Mouse (Mus musculus) gastrocnemius, adult 8-10 months (tissue): ENCODE results near the gene Olfr1378. TPM values are rescaled to one million over a fixed set of nuclear protein-coding genes. Genes with fewer than 3 reads are reported as not detected.

ENCODE experiments used
- DNase-seq, 2 experiments: peaks; one replicate each; pipeline ENCODE4 v3.0.0; 2022; ENCODE audit warnings: low spot score in 2 of 2
- total RNA-seq, 4 experiments: library from RNA; stranded (reverse); gene quantifications; 2 replicates each; pipeline ENCODE4 v1.2.4; 2022

Gene Olfr1378
- not detected for total RNA-seq

GRCm38 (mm10) chr11:50966230-50966629 is at the start of gene Olfr1378:
Gene Olfr1378, plus strand, starts transcription at chr11:50966530.
- no peak for DNase-seq

- no peak for DNase-seq
These were observed 35.8 kb upstream of the Olfr1378 start for GRCm38 (mm10) chr11:50930469-50931014.

- DNase-seq: no peak
These were observed 35.3 kb upstream of the Olfr1378 start for GRCm38 (mm10) chr11:50931021-50931420.

DNA sequence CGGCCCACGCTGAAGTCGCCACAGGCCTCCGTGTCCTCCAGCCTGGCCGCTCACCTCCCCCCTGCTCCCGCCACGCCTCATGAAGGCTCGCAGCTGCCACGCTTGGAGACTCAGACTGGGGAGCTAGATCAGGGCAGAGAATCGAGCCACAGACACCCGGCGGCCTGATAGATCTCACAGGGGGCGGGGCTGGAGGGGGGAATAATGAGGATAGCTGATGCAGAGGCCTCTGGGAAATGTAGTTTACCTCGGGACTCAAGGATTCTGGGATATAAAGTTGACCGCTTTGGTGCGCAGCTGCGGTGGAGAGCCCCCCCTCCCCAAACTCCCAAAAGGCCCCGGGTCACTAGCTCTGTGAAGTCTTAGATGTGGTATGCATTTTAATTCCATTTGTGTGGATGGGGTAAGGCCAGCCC is 34.9 kb upstream of the Olfr1378 start, which contains the start of gene Zfp354b:
TSS of gene Zfp354b (minus strand) at position 183 of the 416 bp plus-strand sequence.
- DNase-seq: peak; percentile 64 to 67

GRCm38 (mm10) chr11:50932040-50932439 is 34.3 kb upstream of the Olfr1378 start:
- DNase-seq: no peak

DNA sequence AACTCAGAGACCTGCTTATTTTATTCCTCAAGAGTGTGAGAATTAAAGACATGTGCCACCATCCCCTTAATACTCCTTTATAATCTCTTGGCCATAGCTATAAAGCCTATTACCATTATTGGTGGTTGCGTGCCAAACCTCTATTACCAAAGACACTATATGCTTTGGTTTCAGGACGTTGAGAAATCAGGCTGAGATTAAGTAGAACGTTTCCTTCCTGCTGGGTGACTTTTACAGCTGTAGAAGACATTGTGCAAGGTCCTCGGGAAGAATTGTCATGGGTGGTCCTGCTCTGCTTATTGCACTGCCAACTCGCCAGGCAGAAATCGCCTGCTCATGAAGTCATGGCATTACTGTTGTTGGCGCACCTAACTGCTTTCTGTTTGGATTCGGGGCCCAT is 27.9 kb upstream of the Olfr1378 start:
- no peak for DNase-seq

GRCm38 (mm10) chr11:50939621-50940366 is 26.5 kb upstream of the Olfr1378 start:
- no peak for DNase-seq

- no peak for DNase-seq
These were observed 23.9 kb upstream of the Olfr1378 start for GRCm38 (mm10) chr11:50942386-50942785.

- no peak for DNase-seq
These were observed 22.8 kb upstream of the Olfr1378 start, which contains the start of gene 4933414I15Rik for GRCm38 (mm10) chr11:50943506-50943905. Gene 4933414I15Rik, minus strand, starts transcription at chr11:50943765.

GRCm38 (mm10) chr11:50952290-50952689 is 14.0 kb upstream of the Olfr1378 start:
- no peak for DNase-seq

- DNase-seq: no peak
These were observed 12.7 kb upstream of the Olfr1378 start, which contains the start of gene Prop1 for GRCm38 (mm10) chr11:50953665-50954064. Gene Prop1, minus strand, starts transcription at chr11:50953765.

GRCm38 (mm10) chr11:50964886-50965285 is 1.4 kb upstream of the Olfr1378 start:
- DNase-seq: no peak

DNA sequence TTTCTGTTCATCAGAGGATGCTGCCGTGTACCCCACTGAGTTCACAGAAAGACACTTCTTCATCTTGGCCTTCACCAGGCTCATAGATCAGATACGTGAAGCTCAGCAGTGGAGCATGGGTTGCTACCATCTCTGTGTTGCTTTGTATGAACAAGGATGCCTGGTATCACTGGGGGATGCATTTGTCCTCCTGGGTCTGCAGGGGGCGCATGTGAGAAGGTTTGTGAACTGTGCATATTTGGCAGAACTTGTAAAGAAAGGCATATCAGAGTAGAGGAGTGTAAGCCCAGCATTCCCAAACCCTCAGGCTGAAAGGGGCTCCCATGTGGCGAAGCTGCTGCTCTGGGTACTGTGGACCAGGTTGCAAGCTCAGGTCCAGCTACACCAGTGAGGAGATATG is 10.9 kb downstream of the Olfr1378 start:
- no peak for DNase-seq

DNA sequence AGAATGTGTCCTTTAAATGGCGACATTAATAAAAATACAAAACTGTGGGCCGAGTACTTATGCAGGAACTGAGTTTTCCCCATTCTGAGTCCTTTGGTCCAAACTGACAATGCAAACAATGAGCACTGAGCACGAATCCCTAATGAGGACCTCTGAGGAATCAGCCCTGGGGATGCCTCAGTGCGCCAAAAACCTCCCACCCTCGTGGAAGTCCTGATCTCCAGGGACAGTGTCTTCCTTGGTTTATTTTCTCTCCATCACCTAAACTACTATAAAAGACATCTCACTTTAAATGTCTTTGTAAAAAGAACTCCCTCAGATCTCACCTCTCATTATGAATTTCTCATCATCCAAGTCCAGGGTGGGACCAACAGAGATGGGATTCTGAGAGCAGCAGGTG is 15.3 kb downstream of the Olfr1378 start, which contains the start of gene Olfr1377:
TSS of gene Olfr1377 (plus strand) at position 301 of the 400 bp plus-strand sequence.
- DNase-seq: no peak

GRCm38 (mm10) chr11:51003296-51003695 is 37.0 kb downstream of the Olfr1378 start, which contains the start of gene Olfr51:
Gene Olfr51, plus strand, starts transcription at chr11:51003596.
- DNase-seq: no peak

- no peak for DNase-seq
These were observed 45.5 kb downstream of the Olfr1378 start for GRCm38 (mm10) chr11:51011821-51012220.

GRCm38 (mm10) chr11:51013936-51014335 is 47.6 kb downstream of the Olfr1378 start, which contains the start of gene Olfr54:
Gene Olfr54, plus strand, starts transcription at chr11:51014236.
- no peak for DNase-seq

- no peak for DNase-seq
These were observed 50.0 kb downstream of the Olfr1378 start for GRCm38 (mm10) chr11:51016341-51016740.
